Mouse (Mus musculus) heart, postnatal 0 days (tissue): ENCODE measurements around the gene 9530068E07Rik.

Experiments
- CTCF ChIP-seq: IDR thresholded peaks from 2 replicates; pipeline ENCODE4 v1.5.1; 2016; ENCODE audit warnings: antibody characterized with exemption, control low read depth, low read depth
- EP300 ChIP-seq: IDR thresholded peaks from 2 replicates; pipeline ENCODE4 v1.6.1; 2016; ENCODE audit warnings: antibody characterized with exemption, low read depth

DNA sequence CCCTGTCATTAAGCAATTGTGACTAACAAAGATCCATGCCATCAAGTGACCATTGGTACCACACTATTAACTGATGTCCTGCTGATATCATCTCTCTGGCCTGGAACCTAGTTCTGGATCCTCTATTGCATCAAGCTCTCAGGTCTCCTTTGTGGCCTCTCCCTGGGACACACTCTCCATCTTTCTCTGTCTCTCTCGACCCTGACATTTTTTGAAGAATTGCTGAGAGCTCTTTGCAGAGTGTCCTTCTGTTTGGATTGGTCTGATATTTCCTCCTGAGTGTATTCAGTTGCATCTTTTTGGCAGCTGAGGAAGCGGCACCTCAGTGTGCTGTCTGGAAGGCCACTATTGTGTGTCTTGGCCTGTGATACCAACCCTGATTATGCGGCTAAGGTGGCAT, 17.0 kb upstream of the 9530068E07Rik start:
- no peak for TF ChIP-seq CTCF
- no peak for TF ChIP-seq EP300
